Mouse (Mus musculus) ES-Bruce4 (cell line): ENCODE results near the gene Chchd5. TPM values are rescaled to one million over a fixed set of nuclear protein-coding genes. Genes with fewer than 3 reads are reported as not detected.

ENCODE experiments used
- H3K27ac ChIP-seq: 2 replicates; pipeline ENCODE4 v1.5.1; 2012; ENCODE audit warnings: low read length, inconsistent platforms; ENCODE audit not compliant: insufficient read depth
- H3K27me3 ChIP-seq: 2 replicates; pipeline ENCODE4 v1.6.1; 2012; ENCODE audit warnings: mild to moderate bottlenecking, low read length, inconsistent platforms; ENCODE audit not compliant: control insufficient read depth, poor library complexity, insufficient read depth, severe bottlenecking
- H3K36me3 ChIP-seq: 2 replicates; pipeline ENCODE4 v1.6.1; 2012; ENCODE audit warnings: inconsistent platforms, mild to moderate bottlenecking, low read length, moderate library complexity; ENCODE audit not compliant: control insufficient read depth, poor library complexity, insufficient read depth, severe bottlenecking
- H3K4me1 ChIP-seq: one replicate; pipeline ENCODE4 v1.8.1; 2011; ENCODE audit warnings: low read length; ENCODE audit not compliant: control insufficient read depth, insufficient read depth
- H3K4me3 ChIP-seq: 2 replicates; pipeline ENCODE4 v1.5.1; 2011; ENCODE audit warnings: low read depth, mild to moderate bottlenecking, low read length
- H3K9ac ChIP-seq: 2 replicates; pipeline ENCODE4 v1.6.1; 2012; ENCODE audit warnings: low read depth, mild to moderate bottlenecking, inconsistent platforms; ENCODE audit not compliant: poor library complexity, severe bottlenecking
- H3K9me3 ChIP-seq: replicated peaks from 2 replicates; pipeline ENCODE4 v1.6.1; 2012; ENCODE audit warnings: mild to moderate bottlenecking, low read length, inconsistent platforms; ENCODE audit not compliant: control insufficient read depth, poor library complexity, insufficient read depth, severe bottlenecking
- CTCF ChIP-seq: IDR thresholded peaks from one replicate; pipeline ENCODE4 v1.8.1; 2011; ENCODE audit warnings: low read depth, low read length
- EP300 ChIP-seq: IDR thresholded peaks from 2 replicates; pipeline ENCODE4 v1.6.1; 2011; ENCODE audit warnings: low read depth, low read length; ENCODE audit not compliant: insufficient read depth
- POLR2A ChIP-seq: IDR thresholded peaks from one replicate; pipeline ENCODE4 v1.8.1; 2011; ENCODE audit warnings: low read length; ENCODE audit not compliant: insufficient read depth
- polyA plus RNA-seq: library from polyadenylated mRNA; stranded (reverse); fragments of >200 nt; gene quantifications from 2 replicates; pipeline ENCODE4 v1.2.4, GENCODE M21; 2011; ENCODE audit warnings: low read depth; ENCODE audit not compliant: missing spikeins, insufficient read depth, insufficient read length

The Chchd5 gene
- polyA plus RNA-seq, 1 experiment, result 43.8 TPM

DNA sequence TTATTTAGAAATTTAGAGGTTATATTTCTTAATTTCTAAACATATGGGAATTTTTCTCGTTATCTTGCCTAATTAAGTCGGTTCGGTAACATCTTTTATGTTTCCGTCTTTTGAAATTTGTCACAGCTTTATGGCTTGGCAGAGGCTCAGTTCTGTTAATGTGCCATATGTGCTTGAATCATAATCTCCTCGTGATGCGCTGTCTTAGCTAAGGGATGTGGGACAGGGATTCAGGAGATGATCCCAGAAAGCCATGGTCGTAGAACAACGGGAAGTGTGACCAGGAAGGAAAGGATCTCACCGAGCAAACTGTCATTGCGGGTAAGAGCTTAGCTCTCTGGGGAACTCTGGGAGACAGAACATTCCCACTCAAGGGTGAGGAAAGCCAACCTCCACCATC, 10.4 kb downstream of the Chchd5 start:
- TF ChIP-seq POLR2A (no peak), EP300 (no peak), CTCF (no peak)
- no peaks in the 10 kb centered on the region for H3K27me3 ChIP-seq
- H3K4me3 ChIP-seq, result no peak overlapping the region
- no peaks in the 10 kb centered on the region for H3K9me3 ChIP-seq
- no peaks in the 10 kb centered on the region for H3K36me3 ChIP-seq
- H3K9ac ChIP-seq, result no peak overlapping the region
- H3K4me1 ChIP-seq, result no peaks in the 10 kb centered on the region
- H3K27ac ChIP-seq, result no peak overlapping the region

DNA sequence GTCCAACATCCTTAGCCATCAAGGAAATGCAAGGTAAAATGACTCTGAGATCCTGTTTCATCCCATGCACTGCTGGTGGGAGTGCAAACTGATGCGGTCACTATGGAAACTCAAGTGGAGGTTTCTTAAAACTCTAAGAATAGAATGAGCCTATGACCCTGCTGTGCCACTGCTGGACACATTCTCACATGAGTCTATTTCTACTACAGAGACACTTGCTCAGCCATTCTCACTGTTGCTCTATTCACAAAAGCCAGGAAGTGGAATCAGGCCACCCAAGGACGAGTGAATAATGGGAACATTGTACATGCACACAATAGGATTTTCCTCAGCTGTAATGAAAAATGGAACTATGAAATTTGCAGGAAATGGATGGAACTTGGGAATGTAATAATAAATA, 19.3 kb downstream of the Chchd5 start:
- no peak overlapping the region for H3K27ac ChIP-seq
- H3K9me3 ChIP-seq, result no peaks in the 10 kb centered on the region
- no peak for TF ChIP-seq EP300
- TF ChIP-seq CTCF, result no peak
- no peak for TF ChIP-seq POLR2A
- H3K36me3 ChIP-seq, result no peaks in the 10 kb centered on the region
- no peak overlapping the region for H3K4me3 ChIP-seq
- H3K27me3 ChIP-seq, result no peaks in the 10 kb centered on the region
- no peak overlapping the region for H3K9ac ChIP-seq
- no peaks in the 10 kb centered on the region for H3K4me1 ChIP-seq

DNA sequence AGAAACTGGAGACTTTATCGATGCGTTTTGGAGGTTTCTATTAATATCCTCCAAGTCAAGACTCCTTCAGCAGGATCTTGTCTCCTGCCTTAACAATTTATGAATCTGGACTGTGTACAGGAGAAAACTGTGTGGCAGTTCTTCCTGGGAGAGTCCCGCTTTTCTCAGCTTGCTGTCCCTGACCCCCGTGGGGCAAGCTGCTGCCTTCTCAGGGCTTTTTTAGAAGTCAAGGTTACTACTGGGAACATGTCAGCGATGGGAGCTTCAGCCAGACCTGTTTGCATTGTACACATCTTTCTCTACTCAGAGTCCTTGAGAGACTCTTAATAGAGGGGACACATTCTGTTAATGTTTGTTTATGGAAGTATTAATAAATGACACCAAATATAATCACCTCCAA, 20.9 kb downstream of the Chchd5 start:
- Histone ChIP-seq H3K27me3 (no peaks in the 10 kb centered on the region), H3K36me3 (no peaks in the 10 kb centered on the region), H3K4me1 (no peaks in the 10 kb centered on the region), H3K9ac (no peak overlapping the region), H3K27ac (no peak overlapping the region), H3K4me3 (no peak overlapping the region), H3K9me3 (no peaks in the 10 kb centered on the region)
- TF ChIP-seq EP300 (no peak), CTCF (no peak), POLR2A (no peak)

DNA sequence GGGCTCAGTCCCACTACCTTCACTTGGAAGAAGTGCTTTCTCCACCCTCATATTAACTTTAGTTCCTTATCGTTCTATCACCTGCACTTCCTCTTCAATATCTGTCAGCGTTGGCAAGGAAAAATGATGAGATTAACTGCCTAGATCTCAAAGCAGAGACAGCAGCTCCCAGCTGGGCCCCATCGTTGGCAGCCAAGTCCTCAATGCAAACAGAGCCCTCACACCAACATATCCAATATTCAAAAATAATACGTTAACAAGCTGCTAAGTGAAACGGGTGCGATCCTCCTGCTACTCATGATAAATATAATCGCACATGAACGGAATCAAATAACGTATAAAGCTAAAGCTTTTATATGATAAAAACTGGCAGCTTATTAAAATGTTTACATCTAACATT, 21.6 kb downstream of the Chchd5 start:
- no peaks in the 10 kb centered on the region for H3K4me1 ChIP-seq
- no peaks in the 10 kb centered on the region for H3K9me3 ChIP-seq
- H3K36me3 ChIP-seq, result no peaks in the 10 kb centered on the region
- H3K27me3 ChIP-seq, result no peaks in the 10 kb centered on the region
- no peak overlapping the region for H3K9ac ChIP-seq
- no peak overlapping the region for H3K4me3 ChIP-seq
- H3K27ac ChIP-seq, result no peak overlapping the region
- TF ChIP-seq CTCF (no peak), POLR2A (no peak), EP300 (no peak)

DNA sequence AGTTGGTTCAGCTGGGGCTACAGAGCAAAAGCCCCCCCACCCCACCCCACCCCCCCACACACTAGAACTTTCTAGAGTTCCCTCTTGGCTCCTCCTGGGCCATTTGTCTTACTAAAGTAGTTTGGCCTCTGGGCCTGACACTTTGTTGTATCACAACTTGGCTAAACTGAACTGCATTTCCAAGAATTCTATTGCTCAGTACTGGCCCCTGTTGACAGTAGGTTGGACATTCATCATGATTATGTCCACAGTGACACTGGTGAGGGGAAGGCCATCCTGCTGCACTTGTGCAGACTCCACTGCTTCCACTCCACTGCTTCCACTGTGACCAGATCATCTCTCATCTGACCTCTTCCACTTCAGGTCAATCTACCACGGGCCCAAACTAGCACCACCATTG, 23.3 kb downstream of the Chchd5 start:
- H3K27me3 ChIP-seq, result no peaks in the 10 kb centered on the region
- H3K9me3 ChIP-seq, result no peaks in the 10 kb centered on the region
- TF ChIP-seq CTCF, result no peak
- TF ChIP-seq POLR2A, result no peak
- TF ChIP-seq EP300, result no peak
- no peak overlapping the region for H3K27ac ChIP-seq
- no peak overlapping the region for H3K9ac ChIP-seq
- H3K4me1 ChIP-seq, result no peaks in the 10 kb centered on the region
- no peak overlapping the region for H3K4me3 ChIP-seq
- no peaks in the 10 kb centered on the region for H3K36me3 ChIP-seq

DNA sequence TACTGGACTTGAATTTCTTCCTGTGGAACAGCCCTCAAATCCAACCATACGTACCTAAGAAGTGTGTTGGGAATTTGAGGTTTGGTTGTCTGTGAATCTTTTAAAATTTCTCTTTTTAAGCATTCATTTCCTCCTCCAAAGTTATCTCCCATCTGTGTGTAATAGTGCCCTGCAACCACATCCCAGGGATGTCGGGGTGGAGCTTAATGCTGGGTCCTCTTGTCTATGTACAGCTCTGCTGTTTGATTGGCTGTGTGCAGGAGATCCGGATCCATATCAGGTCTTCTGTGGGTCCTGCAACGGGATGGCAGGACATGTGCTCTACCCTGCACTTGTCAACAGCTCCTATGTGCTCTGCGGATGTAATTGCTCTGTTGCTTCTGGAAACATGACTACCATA, 35.3 kb downstream of the Chchd5 start:
- Histone ChIP-seq H3K27ac (no peak overlapping the region), H3K9ac (no peak overlapping the region), H3K9me3 (peaks cover 3% of the 10 kb centered on the region), H3K36me3 (no peaks in the 10 kb centered on the region), H3K4me3 (no peak overlapping the region), H3K27me3 (no peaks in the 10 kb centered on the region), H3K4me1 (peaks cover 4% of the 10 kb centered on the region)
- TF ChIP-seq EP300, result no peak
- no peak for TF ChIP-seq CTCF
- no peak for TF ChIP-seq POLR2A
